Mouse (Mus musculus): ENCODE data around the gene Specc1l.

DNA sequence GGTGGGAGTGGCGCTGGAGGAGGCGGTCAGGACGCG lies 104.8 kb downstream of the Specc1l start, which contains the start of gene Adora2a:
- TF ChIP-seq CTCF (IDR thresholded peaks at IDR 0.05; ENCODE audit: low read depth) (no peak), EP300 (optimal IDR thresholded peaks at IDR 0.05) (no peak)
